Mouse (Mus musculus) brain, embryonic 14.5 days (tissue): ENCODE results near the gene Egfl8. TPM values are rescaled to one million over a fixed set of nuclear protein-coding genes. Genes with fewer than 3 reads are reported as not detected.

Experiments
- DNase-seq: peaks from one replicate; pipeline ENCODE4 v3.0.0-alpha.2; 2011; ENCODE audit warnings: low read depth
- CTCF ChIP-seq: fragments of 200-500 bp; IDR thresholded peaks from 2 replicates; pipeline ENCODE4 v1.5.1; 2012; ENCODE audit warnings: inconsistent platforms, mild to moderate bottlenecking, moderate library complexity, borderline replicate concordance; ENCODE audit not compliant: insufficient read depth, insufficient read length; ENCODE audit errors: extremely low read depth
- POLR2A ChIP-seq: fragments of 200-500 bp; IDR thresholded peaks from 2 replicates; pipeline ENCODE4 v1.6.1; 2012; ENCODE audit warnings: mild to moderate bottlenecking, inconsistent platforms, borderline replicate concordance; ENCODE audit not compliant: poor library complexity, insufficient read depth, insufficient read length, severe bottlenecking; ENCODE audit errors: extremely low read depth
- polyA plus RNA-seq: library from polyadenylated mRNA; depleted of rRNA; stranded (reverse); fragments of >200 nt; gene quantifications from 2 replicates; pipeline ENCODE4 v1.2.3, GENCODE M21; 2012

The Egfl8 gene
- polyA plus RNA-seq, 1 experiment, result 10.3 TPM

- DNase-seq, result no peak
- no peak for TF ChIP-seq CTCF
- no peak for TF ChIP-seq POLR2A
Measured at GRCm38 (mm10) chr17:34624981-34625380, 9.2 kb upstream of the Egfl8 start.

DNA sequence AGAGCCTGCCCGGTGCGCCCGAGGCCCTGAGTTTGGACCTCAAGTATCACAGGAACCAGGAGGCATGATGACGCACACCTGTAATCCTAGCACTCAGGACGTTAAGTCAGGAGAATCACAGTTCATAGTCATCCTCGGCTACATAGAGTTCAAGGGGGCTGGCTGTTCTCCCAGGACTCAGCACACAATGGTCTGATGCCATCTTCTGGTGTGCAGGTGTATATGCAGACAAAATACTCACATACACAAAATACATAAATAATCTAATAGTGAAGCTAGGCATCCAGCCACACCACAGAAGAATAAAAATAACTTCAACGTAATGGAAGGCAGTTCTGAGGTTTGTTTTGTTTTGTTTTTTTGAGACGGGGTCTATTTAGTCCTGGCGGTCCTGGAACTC is 7.4 kb upstream of the Egfl8 start:
- TF ChIP-seq POLR2A (no peak), CTCF (no peak)
- no peak for DNase-seq

DNA sequence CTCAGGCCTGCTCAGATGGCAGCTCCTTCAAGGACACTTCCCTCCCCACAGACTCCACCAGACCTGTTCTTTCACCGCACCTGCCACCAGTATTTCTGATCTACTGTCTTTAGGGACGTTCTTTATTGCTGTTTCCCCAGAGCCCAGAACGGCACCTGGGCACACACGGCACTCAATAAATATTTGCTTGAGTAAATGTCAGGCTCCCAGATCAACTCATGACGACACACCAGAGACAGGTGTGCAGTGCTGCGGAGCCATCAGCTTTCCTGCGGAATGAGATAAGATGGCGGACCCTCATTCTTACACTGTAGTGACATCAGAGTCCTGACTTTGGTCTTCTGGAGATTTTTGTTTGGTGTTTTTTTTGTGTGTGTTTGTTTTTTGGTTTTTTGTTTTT is 5.2 kb upstream of the Egfl8 start:
- TF ChIP-seq CTCF (no peak), POLR2A (no peak)
- DNase-seq, result no peak

- DNase-seq, result peak; percentile 65
- no peak for TF ChIP-seq POLR2A
- peak; percentile 71; the same call in 1 of the 2 replicates for TF ChIP-seq CTCF
Measured at GRCm38 (mm10) chr17:34618999-34619398, 3.2 kb upstream of the Egfl8 start.

DNA sequence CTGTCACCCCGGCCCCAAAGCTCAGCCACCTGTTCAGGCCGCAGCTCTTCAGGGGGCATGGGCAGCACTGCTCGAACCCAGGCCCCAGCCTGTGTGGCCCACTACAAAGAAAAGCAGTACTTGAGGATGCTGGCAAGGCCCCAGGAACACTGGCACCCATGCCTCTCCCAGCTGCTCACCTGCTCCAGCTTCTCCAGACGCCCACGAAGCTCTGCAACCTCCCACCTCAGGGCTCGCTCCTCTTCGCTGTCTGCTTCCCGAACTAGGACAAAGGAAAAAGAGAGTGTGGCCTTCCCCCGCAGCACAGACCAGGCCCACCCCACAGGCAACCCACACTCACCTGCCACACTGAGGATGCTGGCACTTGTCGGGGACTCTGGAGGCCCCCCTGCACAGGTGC is 1.9 kb downstream of the Egfl8 start:
- TF ChIP-seq CTCF, result no peak
- TF ChIP-seq POLR2A, result no peak
- DNase-seq, result no peak

DNA sequence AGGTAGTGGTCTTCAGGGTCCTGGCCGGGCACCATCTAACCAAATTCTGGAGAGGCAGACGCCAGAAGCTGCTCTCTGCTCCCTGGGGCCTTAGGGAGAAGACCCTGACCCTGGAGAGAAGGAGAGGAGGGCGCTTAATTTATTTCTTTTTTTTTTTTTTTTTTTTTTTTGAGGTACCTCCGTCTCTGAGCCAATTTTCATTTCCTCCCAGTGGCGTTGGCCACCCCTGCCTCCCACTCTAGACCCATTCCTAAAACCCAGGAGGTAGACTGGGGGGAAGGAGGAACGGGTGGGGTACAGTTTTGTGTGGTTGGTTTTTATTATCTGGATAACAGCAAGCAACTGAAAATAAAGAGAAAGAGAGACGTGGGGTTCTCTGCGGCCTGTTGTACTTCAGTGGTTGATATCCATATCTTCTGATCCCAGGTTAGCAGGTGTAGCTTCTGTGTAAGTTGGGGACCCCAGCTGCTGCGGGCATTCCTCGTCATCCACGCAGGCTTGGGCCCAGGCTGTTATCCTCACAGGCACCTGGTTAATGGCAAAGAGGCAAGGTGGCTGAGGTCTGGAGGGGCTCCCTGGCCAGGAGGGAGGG is 2.6 kb downstream of the Egfl8 start:
- no peak for DNase-seq
- no peak for TF ChIP-seq CTCF
- no peak for TF ChIP-seq POLR2A

DNA sequence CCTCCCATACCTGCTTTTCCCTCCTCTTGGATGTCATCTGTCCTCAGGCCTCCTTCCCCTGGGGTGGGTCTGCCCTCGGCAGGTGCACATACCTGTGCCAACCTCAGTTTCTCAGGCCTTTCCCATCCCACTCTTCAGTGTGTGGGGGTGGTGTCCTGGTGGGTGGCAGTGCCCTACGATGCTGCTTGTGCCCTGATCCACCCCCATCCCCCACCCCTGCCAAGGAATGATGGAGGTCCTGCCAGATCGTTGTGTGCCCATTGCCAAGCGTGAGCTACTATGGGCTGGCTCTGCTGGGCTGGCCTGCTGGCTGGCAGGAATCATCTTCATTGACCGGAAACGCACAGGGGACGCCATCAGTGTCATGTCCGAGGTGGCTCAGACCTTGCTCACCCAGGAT is 4.7 kb downstream of the Egfl8 start:
- TF ChIP-seq CTCF, result no peak
- no peak for TF ChIP-seq POLR2A
- no peak for DNase-seq

DNA sequence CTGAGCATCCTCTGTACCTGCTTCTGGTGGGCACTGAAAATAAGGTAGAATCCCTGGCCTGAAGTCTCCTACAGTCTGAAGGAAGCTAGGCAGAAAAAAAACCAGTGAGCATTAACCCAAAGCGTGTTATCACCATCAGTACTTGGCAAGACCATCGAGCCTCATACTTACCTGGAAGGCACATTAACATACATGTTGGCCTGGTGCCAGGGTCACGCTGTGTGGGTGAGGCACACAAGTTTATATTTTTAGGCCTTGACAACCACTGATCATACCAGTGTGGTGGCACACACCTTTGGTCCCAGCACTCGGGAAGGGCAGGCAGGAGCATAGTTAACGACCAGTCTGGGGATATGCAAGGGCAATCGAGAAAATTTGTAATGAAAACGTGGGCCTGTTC is 7.8 kb downstream of the Egfl8 start:
- no peak for TF ChIP-seq CTCF
- no peak for TF ChIP-seq POLR2A
- no peak for DNase-seq

DNA sequence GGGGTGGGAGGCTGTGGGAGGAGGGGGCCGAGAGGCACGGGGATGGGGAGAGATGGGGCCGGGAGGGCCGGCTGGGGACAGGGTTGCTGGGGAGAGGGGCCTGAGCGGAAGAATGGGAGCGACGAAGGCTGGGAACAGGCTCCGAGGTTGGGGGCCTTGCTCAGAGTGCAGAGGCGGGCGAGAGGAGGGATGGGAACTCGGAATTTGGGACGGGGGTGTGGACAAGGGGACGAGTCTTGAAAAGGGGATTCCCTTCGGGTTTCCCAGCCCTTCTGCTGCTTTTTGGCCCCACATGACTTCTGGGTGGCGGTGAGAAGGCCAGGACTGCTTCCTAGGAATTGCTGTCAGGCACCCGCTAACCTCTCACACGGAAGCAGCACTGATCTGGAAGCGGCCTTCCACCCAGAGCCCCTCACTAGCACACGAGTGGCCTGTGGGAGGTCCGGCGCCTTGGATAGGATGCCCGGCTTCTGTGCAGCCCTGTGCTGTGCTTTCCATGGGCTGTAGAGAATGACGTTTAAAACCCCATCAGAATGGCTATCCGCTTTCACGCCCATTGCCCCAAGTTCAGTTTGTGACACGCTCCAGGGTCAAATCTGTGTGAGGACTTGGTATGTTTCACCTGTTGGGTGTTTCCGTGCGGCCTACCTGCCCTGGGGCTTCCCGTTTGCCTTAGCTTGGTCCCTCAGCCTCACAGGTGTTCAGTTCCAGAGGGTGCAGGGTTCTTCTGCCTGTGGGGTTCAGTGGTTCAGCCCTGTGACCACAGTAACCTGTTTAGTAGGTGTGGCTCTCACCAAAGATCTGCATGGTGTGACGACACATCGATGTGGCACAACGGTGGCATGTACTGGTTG is 9.4 kb downstream of the Egfl8 start:
- no peak for DNase-seq

GRCm38 (mm10) chr17:34605609-34606008 is 10.2 kb downstream of the Egfl8 start:
- no peak for TF ChIP-seq CTCF
- peak; percentile 85 for TF ChIP-seq POLR2A
- DNase-seq, result peak; percentile 99

More for the DNA sequence above, 9.4 kb downstream of the Egfl8 start:
- TF ChIP-seq POLR2A (no peak), CTCF (no peak)

GRCm38 (mm10) chr17:34604511-34605237 is 11.1 kb downstream of the Egfl8 start:
- no peak for DNase-seq
- TF ChIP-seq CTCF (no peak), POLR2A (no peak)
